Mouse (Mus musculus) adrenal gland, postnatal 14 days (tissue): ENCODE results near the gene Myof. TPM values are rescaled to one million over a fixed set of nuclear protein-coding genes. Genes with fewer than 3 reads are reported as not detected.
A peak's percentile ranks its signal among the peaks of the same experiment; 100 is the strongest.

Experiments
- DNase-seq: peaks from one replicate; pipeline ENCODE4 v3.0.0; 2021; ENCODE audit warnings: mixed read lengths
- long read RNA-seq, 2 experiments: library from polyadenylated mRNA; stranded (forward); transcript quantifications; one replicate each; pipeline ENCODE4 v2.0.0; 2021
- total RNA-seq: library from RNA; stranded (reverse); gene quantifications from 2 replicates; pipeline ENCODE4 v1.2.3, GENCODE M21; 2021

Gene Myof
- 17.2 and 20.7 TPM in 2 replicates for total RNA-seq
- long read RNA-seq, experiment 1, partial matches to known transcripts, result 2 of 3 reads
- long read RNA-seq, experiment 1, other reads (novel, unspliced or antisense), result 1 of 3 reads
- long read RNA-seq, experiment 2, partial matches to known transcripts, result 1 of 3 reads
- long read RNA-seq, experiment 2, other reads (novel, unspliced or antisense), result 2 of 3 reads

- DNase-seq, result peak; percentile 78
Observed at GRCm38 (mm10) chr19:38043281-38043981, at the start of gene Myof. Myof (minus strand) TSS chr19:38043577.

GRCm38 (mm10) chr19:38091512-38091985 is 48.2 kb upstream of the Myof start:
- no peak for DNase-seq

- peak; percentile 52 for DNase-seq
Observed at GRCm38 (mm10) chr19:38089358-38089757, 46.0 kb upstream of the Myof start.

- DNase-seq, result peak; percentile 79
Observed at GRCm38 (mm10) chr19:38086948-38087551, 43.7 kb upstream of the Myof start.

- DNase-seq, result no peak
Observed at GRCm38 (mm10) chr19:38085841-38086240, 42.5 kb upstream of the Myof start.

- DNase-seq, result no peak
Observed at GRCm38 (mm10) chr19:38082931-38083525, 39.7 kb upstream of the Myof start.

GRCm38 (mm10) chr19:38081361-38081760 is 38.0 kb upstream of the Myof start:
- DNase-seq, result no peak

- DNase-seq, result no peak
Observed at GRCm38 (mm10) chr19:38077851-38078540, 34.6 kb upstream of the Myof start.

- DNase-seq, result peak; percentile 60
Observed at GRCm38 (mm10) chr19:38076251-38076650, 32.9 kb upstream of the Myof start.

GRCm38 (mm10) chr19:38075051-38075450 is 31.7 kb upstream of the Myof start:
- DNase-seq, result no peak

- no peak for DNase-seq
Observed at GRCm38 (mm10) chr19:38073226-38073625, 29.8 kb upstream of the Myof start.

GRCm38 (mm10) chr19:38064051-38064450 is 20.7 kb upstream of the Myof start:
- DNase-seq, result no peak

GRCm38 (mm10) chr19:38063201-38063600 is 19.8 kb upstream of the Myof start:
- no peak for DNase-seq

- DNase-seq, result no peak
Observed at GRCm38 (mm10) chr19:38056931-38057330, 13.6 kb upstream of the Myof start.

GRCm38 (mm10) chr19:38056276-38056675 is 12.9 kb upstream of the Myof start:
- DNase-seq, result no peak

- no peak for DNase-seq
Observed at GRCm38 (mm10) chr19:38055798-38056197, 12.4 kb upstream of the Myof start.

- peak; percentile 98 for DNase-seq
Observed at GRCm38 (mm10) chr19:38054720-38055192, 11.4 kb upstream of the Myof start, which contains the start of gene Cep55. Cep55 (plus strand) TSS chr19:38055011.

- DNase-seq, result peak; percentile 86
Observed at GRCm38 (mm10) chr19:38054149-38054719, 10.9 kb upstream of the Myof start.

- DNase-seq, result no peak
Observed at GRCm38 (mm10) chr19:38053227-38054041, 10.1 kb upstream of the Myof start.

GRCm38 (mm10) chr19:38049686-38050085 is 6.3 kb upstream of the Myof start:
- no peak for DNase-seq

GRCm38 (mm10) chr19:38045198-38045597 is 1.8 kb upstream of the Myof start:
- DNase-seq, result no peak
